Mouse (Mus musculus) heart, embryonic 10.5 days (tissue): ENCODE measurements around the gene Krtap4-7. TPM values are rescaled to one million over a fixed set of nuclear protein-coding genes. Genes with fewer than 3 reads are reported as not detected.
"Not testable (repeated sequence)": the region's sequence is repeated elsewhere in the genome, so short reads cannot be mapped to it uniquely, and the experiment has no call there.

Experiments used
- DNase-seq: peaks from one replicate; pipeline ENCODE4 v3.0.0-alpha.2; 2017; ENCODE audit warnings: low spot score
- H3K27ac ChIP-seq: fragments of 300-500 bp; sonication (generic); 2 replicates; pipeline ENCODE4 v1.5.1; 2016; ENCODE audit warnings: mild to moderate bottlenecking
- H3K27me3 ChIP-seq: fragments of 300-500 bp; sonication (generic); 2 replicates; pipeline ENCODE4 v1.6.1; 2016; ENCODE audit warnings: mild to moderate bottlenecking; ENCODE audit not compliant: poor library complexity, insufficient read depth, severe bottlenecking
- H3K36me3 ChIP-seq: fragments of 300-500 bp; sonication (generic); 2 replicates; pipeline ENCODE4 v1.6.1; 2016; ENCODE audit warnings: mild to moderate bottlenecking, moderate library complexity
- H3K4me1 ChIP-seq: fragments of 300-500 bp; sonication (generic); 2 replicates; pipeline ENCODE4 v1.6.1; 2016; ENCODE audit warnings: mild to moderate bottlenecking
- H3K4me3 ChIP-seq: fragments of 300-500 bp; sonication (generic); 2 replicates; pipeline ENCODE4 v1.5.1; 2016; ENCODE audit warnings: mild to moderate bottlenecking, moderate library complexity
- H3K9me3 ChIP-seq: fragments of 300-500 bp; sonication (generic); 2 replicates; pipeline ENCODE4 v1.6.1; 2016; ENCODE audit warnings: mild to moderate bottlenecking, moderate library complexity
- WGBS: fragments of 180-500 bp; shearing (Covaris S2); methylation state at CpG from one replicate; pipeline ENCODE4 v1.1.7; 2016; 5-methylcytosine and 5-hydroxymethylcytosine counted together
- polyA plus RNA-seq: library from polyadenylated mRNA; unstranded; fragments of >200 nt; fragmentation: Nextera tagmentation; extraction: Ambion mirVana; gene quantifications from 2 replicates; pipeline ENCODE4 v1.2.1, GENCODE M21; 2016

Gene Krtap4-7
- not detected in 2 replicates for polyA plus RNA-seq

- WGBS: 79% methylated on average over 9 of the region's 9 CpGs
- H3K27ac ChIP-seq, H3K9me3 ChIP-seq, H3K4me1 ChIP-seq, H3K36me3 ChIP-seq, H3K27me3 ChIP-seq, DNase-seq, H3K4me3 ChIP-seq: not testable (repeated sequence)
These were observed at the start of gene Krtap4-7 for GRCm38 (mm10) chr11:99643635-99644139. TSS of gene Krtap4-7 (minus strand) at chr11:99644089.

- 0 out of 2 replicates have a peak, but pooled peaks cover 3% of the 10 kb centered on the region for H3K27me3 ChIP-seq
- WGBS: 68% methylated on average over 1 of the region's 1 CpGs
These were observed 46.6 kb upstream of the Krtap4-7 start, which contains the start of gene Gm14190 for GRCm38 (mm10) chr11:99690463-99690862. TSS of gene Gm14190 (minus strand) at chr11:99690740.

DNA sequence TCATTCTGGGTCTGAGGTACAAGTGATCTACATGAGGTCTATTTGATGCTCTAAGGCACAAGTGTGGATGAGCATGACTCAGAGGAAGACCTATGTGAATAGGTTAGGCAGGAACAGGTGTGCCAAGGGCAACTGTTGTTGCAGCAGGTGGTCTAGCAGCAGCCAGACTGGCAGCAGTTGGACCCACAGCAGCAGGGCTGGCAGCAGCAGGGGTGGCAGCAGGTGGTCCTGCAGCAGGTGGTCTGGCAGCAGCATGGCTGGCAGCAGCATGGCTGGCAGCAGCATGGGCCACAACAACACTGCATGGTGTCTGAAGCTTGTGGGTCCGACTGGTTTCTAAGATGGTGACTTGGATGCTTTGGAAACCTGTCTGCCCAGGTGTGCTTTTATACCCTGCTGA lies 41.3 kb upstream of the Krtap4-7 start:
- not testable (repeated sequence) for H3K27ac ChIP-seq, H3K4me3 ChIP-seq, H3K36me3 ChIP-seq, H3K9me3 ChIP-seq, DNase-seq, H3K27me3 ChIP-seq, H3K4me1 ChIP-seq
- WGBS: 62% methylated on average over 1 of the region's 1 CpGs

More at GRCm38 (mm10) chr11:99690463-99690862, 46.6 kb upstream of the Krtap4-7 start, which contains the start of gene Gm14190:
- Histone ChIP-seq H3K4me1 (no peaks in the 10 kb centered on the region), H3K9me3 (no peaks in the 10 kb centered on the region), H3K4me3 (no peak within 1 kb of the TSS), H3K36me3 (no peaks in the 10 kb centered on the region), H3K27ac (no peak within 1 kb of the TSS)
- no peak for DNase-seq

- H3K27ac ChIP-seq: no peak overlapping the region
- no peaks in the 10 kb centered on the region for H3K36me3 ChIP-seq
- no peaks in the 10 kb centered on the region for H3K27me3 ChIP-seq
- H3K9me3 ChIP-seq: no peaks in the 10 kb centered on the region
- DNase-seq: no peak
- no peak overlapping the region for H3K4me3 ChIP-seq
- H3K4me1 ChIP-seq: no peaks in the 10 kb centered on the region
- WGBS: 87% methylated on average over 2 of the region's 2 CpGs
These were observed 39.6 kb upstream of the Krtap4-7 start for GRCm38 (mm10) chr11:99683481-99683880.

GRCm38 (mm10) chr11:99665860-99666259 lies 22.0 kb upstream of the Krtap4-7 start, which contains the start of gene Krtap4-6:
TSS of gene Krtap4-6 (minus strand) at chr11:99665960.
- no peaks in the 10 kb centered on the region for H3K9me3 ChIP-seq
- H3K4me1 ChIP-seq: peaks cover 3% of the 10 kb centered on the region; the same call in 1 of the 2 replicates
- H3K4me3 ChIP-seq: no peak within 1 kb of the TSS
- no peaks in the 10 kb centered on the region for H3K36me3 ChIP-seq
- H3K27ac ChIP-seq: no peak within 1 kb of the TSS
- DNase-seq: no peak
- H3K27me3 ChIP-seq: 0 out of 2 replicates have a peak, but pooled peaks cover 5% of the 10 kb centered on the region

GRCm38 (mm10) chr11:99662802-99663201 lies 18.9 kb upstream of the Krtap4-7 start:
- H3K4me3 ChIP-seq: no peak overlapping the region
- 83% methylated on average over 10 of the region's 10 CpGs for WGBS
- H3K9me3 ChIP-seq: no peaks in the 10 kb centered on the region
- peaks cover 3% of the 10 kb centered on the region; the same call in 1 of the 2 replicates for H3K4me1 ChIP-seq
- DNase-seq: no peak
- H3K36me3 ChIP-seq: no peaks in the 10 kb centered on the region
- H3K27me3 ChIP-seq: 0 out of 2 replicates have a peak, but pooled peaks cover 5% of the 10 kb centered on the region
- no peak overlapping the region for H3K27ac ChIP-seq

DNA sequence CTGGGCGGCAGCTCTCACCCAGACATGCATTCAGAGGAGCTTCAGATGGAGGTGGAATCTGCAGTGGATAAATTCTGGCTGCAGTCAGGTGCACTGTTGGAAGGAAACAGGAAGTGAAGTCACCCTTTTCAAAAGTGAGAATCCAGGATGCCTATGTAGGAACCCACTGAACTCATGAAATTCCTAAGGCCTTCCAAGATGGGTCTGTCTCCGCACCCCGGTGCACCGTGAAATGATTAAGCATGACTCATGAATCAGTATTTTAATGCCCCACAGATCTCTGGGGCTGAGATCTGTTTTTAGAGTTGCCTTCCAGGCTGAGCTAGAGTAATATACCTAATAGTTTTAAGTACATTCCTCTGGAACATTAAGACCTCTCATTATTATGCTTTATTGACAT lies 15.4 kb upstream of the Krtap4-7 start:
- Histone ChIP-seq H3K27ac (no peak overlapping the region), H3K4me1 (peaks cover 3% of the 10 kb centered on the region; the same call in 1 of the 2 replicates), H3K27me3 (no peaks in the 10 kb centered on the region), H3K9me3 (no peaks in the 10 kb centered on the region), H3K4me3 (no peak overlapping the region), H3K36me3 (no peaks in the 10 kb centered on the region)
- WGBS: 83% methylated on average over 4 of the region's 4 CpGs
- DNase-seq: no peak

DNA sequence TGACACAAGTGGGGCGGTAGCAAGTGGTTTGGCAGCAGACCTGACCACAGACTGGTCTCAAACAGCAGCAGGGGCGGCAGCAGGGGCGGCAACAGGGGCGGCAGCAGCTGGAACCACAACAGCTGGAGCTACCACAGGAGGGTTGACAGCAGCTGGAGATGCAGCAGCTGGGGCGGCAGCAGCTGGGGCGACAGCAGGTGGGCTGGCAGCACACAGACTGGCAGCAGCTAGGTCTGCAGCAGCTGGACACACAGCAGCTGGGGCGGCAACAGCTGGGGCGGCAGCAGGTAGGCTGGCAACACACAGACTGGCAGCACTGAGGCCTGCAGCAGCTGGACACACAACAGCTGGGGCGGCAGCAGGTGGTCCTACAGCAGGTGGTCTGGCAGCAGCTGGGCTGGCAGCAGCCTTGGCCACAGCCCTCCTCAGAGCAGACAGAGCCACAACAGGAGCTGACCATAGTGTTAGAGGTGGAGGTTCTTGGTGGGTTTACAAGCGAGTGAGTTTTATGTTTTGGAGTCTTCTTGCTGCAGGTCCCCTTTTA lies 14.7 kb upstream of the Krtap4-7 start, which contains the start of gene Gm11563:
Gene Gm11563 (minus strand): TSS at position 494 of the 544 bp plus-strand sequence.
- not testable (repeated sequence) for DNase-seq, H3K4me3 ChIP-seq, H3K27ac ChIP-seq, H3K9me3 ChIP-seq, H3K36me3 ChIP-seq, H3K27me3 ChIP-seq, H3K4me1 ChIP-seq
- WGBS: 57% methylated on average over 10 of the region's 10 CpGs

DNA sequence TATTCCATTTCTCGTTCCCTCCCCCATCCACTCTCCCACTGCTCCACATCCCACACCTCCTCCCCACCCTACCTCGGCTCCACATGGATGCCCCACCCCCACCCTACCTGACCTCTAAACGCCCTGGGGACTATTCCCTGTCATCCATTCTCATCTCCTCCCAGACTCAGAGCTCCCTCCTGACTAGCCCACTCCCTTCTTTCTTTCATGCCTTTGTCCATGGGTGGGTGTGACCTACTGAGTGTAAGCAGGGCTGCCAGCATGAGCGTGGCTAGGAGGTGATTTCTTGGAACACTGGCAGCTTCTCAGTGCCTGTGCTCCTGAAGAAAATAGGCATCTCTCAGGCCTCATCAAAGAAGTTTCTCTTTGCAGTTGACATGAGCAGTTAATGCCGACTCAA lies 13.2 kb upstream of the Krtap4-7 start:
- DNase-seq: no peak
- Histone ChIP-seq H3K36me3 (no peaks in the 10 kb centered on the region), H3K9me3 (no peaks in the 10 kb centered on the region), H3K4me1 (no peaks in the 10 kb centered on the region), H3K27ac (no peak overlapping the region), H3K4me3 (no peak overlapping the region), H3K27me3 (no peaks in the 10 kb centered on the region)
- WGBS: 56% methylated on average over 5 of the region's 5 CpGs

- Histone ChIP-seq H3K4me3 (no peak within 1 kb of the TSS), H3K4me1 (no peaks in the 10 kb centered on the region), H3K36me3 (no peaks in the 10 kb centered on the region), H3K27me3 (no peaks in the 10 kb centered on the region), H3K9me3 (no peaks in the 10 kb centered on the region), H3K27ac (no peak within 1 kb of the TSS)
- DNase-seq: no peak
- 68% methylated on average over 2 of the region's 2 CpGs for WGBS
These were observed 6.2 kb upstream of the Krtap4-7 start, which contains the start of gene Gm11555 for GRCm38 (mm10) chr11:99650136-99650535. TSS of gene Gm11555 (minus strand) at chr11:99650236.

GRCm38 (mm10) chr11:99646444-99646843 lies 2.6 kb upstream of the Krtap4-7 start:
- DNase-seq: no peak
- H3K27me3 ChIP-seq: peaks cover 6% of the 10 kb centered on the region; the same call in 1 of the 2 replicates
- no peaks in the 10 kb centered on the region for H3K36me3 ChIP-seq
- no peak overlapping the region for H3K4me3 ChIP-seq
- 80% methylated on average over 15 of the region's 15 CpGs for WGBS
- no peak overlapping the region for H3K27ac ChIP-seq
- H3K9me3 ChIP-seq: no peaks in the 10 kb centered on the region
- no peaks in the 10 kb centered on the region for H3K4me1 ChIP-seq

GRCm38 (mm10) chr11:99644351-99644750 lies 462 bp upstream of the Krtap4-7 start:
- WGBS: 80% methylated on average over 3 of the region's 3 CpGs

DNA sequence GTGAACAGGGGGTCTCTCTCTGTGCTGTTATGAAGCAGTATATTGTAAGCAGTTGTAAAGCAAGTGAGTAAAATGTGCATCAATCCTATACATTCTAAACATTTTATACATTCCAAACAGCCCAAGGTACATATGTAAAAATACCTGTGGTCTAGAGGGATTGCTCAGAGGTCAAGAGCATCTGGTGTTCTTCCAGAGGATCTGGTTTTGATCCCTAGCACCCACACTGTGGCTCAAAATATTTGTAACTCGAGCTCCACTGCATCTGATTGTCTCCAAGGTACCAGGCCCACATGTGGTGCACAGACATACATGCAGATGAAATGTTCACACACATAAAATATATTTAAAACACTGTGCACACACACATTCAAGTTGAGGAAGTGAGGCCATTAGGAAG lies 3.0 kb downstream of the Krtap4-7 start:
- Histone ChIP-seq H3K4me1 (no peaks in the 10 kb centered on the region), H3K27ac (no peak overlapping the region), H3K27me3 (peaks cover 6% of the 10 kb centered on the region; the same call in 1 of the 2 replicates), H3K36me3 (no peaks in the 10 kb centered on the region), H3K4me3 (no peak overlapping the region), H3K9me3 (no peaks in the 10 kb centered on the region)
- no peak for DNase-seq
- WGBS: 30% methylated on average over 1 of the region's 1 CpGs

More at GRCm38 (mm10) chr11:99644351-99644750, 462 bp upstream of the Krtap4-7 start:
- Histone ChIP-seq H3K4me1 (no peaks in the 10 kb centered on the region), H3K4me3 (no peak overlapping the region), H3K9me3 (no peaks in the 10 kb centered on the region), H3K27ac (no peak overlapping the region), H3K27me3 (peaks cover 6% of the 10 kb centered on the region; the same call in 1 of the 2 replicates), H3K36me3 (no peaks in the 10 kb centered on the region)
- DNase-seq: no peak
